Mouse (Mus musculus) CH12.LX (cell line): ENCODE measurements around the gene Fiz1. TPM values are rescaled to one million over a fixed set of nuclear protein-coding genes. Genes with fewer than 3 reads are reported as not detected.

Experiments
- DNase-seq: peaks from one replicate; pipeline ENCODE4 v3.0.0-alpha.2; 2013; ENCODE audit errors: extremely low read depth
- H3K27ac ChIP-seq: 2 replicates; pipeline ENCODE4 v1.5.1; 2012; ENCODE audit warnings: low read depth, mild to moderate bottlenecking, control low read depth, moderate library complexity; ENCODE audit not compliant: insufficient read depth
- H3K27me3 ChIP-seq: replicated peaks from 2 replicates; pipeline ENCODE3; 2012; ENCODE audit warnings: inconsistent platforms
- H3K36me3 ChIP-seq, 2 experiments: replicated peaks in 1 of 2; 2 replicates each; pipeline versions ENCODE3 to v1.6.1; 2012; ENCODE audit warnings: inconsistent platforms in 1 of 2, low read length in 1 of 2, mild to moderate bottlenecking in 1 of 2, mixed read lengths in 1 of 2, moderate library complexity in 1 of 2; ENCODE audit not compliant: control insufficient read depth in 1 of 2, insufficient read depth in 1 of 2
- H3K4me1 ChIP-seq, 2 experiments: 2 replicates each; pipeline ENCODE4 v1.6.1; 2012; ENCODE audit warnings: inconsistent platforms in 1 of 2, moderate library complexity in 1 of 2; ENCODE audit not compliant: insufficient read depth in 2 of 2, control insufficient read depth in 1 of 2
- H3K4me2 ChIP-seq: 2 replicates; pipeline ENCODE4 v1.6.1; 2012; ENCODE audit warnings: low read depth, mild to moderate bottlenecking, control low read depth; ENCODE audit not compliant: poor library complexity, insufficient read depth, severe bottlenecking
- H3K4me3 ChIP-seq, 3 experiments: fragments of 150-350 bp in 1 of 3; sonication (generic) in 1 of 3; replicated peaks in 1 of 3; 2 replicates each; pipeline versions ENCODE3 to v1.5.1; 2011 to 2012; ENCODE audit warnings: low read depth in 2 of 3, low read length in 2 of 3, mild to moderate bottlenecking in 2 of 3, moderate library complexity in 2 of 3, control low read depth in 1 of 3, improper control_type of control experiment in 1 of 3, inconsistent platforms in 1 of 3, mixed read lengths in 1 of 3; ENCODE audit not compliant: poor library complexity in 1 of 3
- H3K79me2 ChIP-seq: replicated peaks from 2 replicates; pipeline ENCODE4 v1.6.1; 2012; ENCODE audit warnings: mild to moderate bottlenecking, moderate library complexity; ENCODE audit not compliant: control insufficient read depth, poor library complexity, insufficient read depth, severe bottlenecking; ENCODE audit errors: extremely low read depth
- H3K9ac ChIP-seq: 2 replicates; pipeline ENCODE4 v1.6.1; 2012; ENCODE audit warnings: low read depth, mild to moderate bottlenecking, control low read depth, moderate library complexity; ENCODE audit not compliant: insufficient read depth
- H3K9me3 ChIP-seq: replicated peaks from 2 replicates; pipeline ENCODE3; 2012; ENCODE audit warnings: low read length, inconsistent platforms, mixed read lengths
- BHLHE40 ChIP-seq: IDR thresholded peaks from 2 replicates; pipeline ENCODE4 v1.6.1; 2011; ENCODE audit warnings: mild to moderate bottlenecking, low read depth, low read length, improper control_type of control experiment
- E2F4 ChIP-seq: IDR thresholded peaks from 2 replicates; pipeline ENCODE4 v1.6.1; 2011; ENCODE audit warnings: low read depth, low read length, improper control_type of control experiment; ENCODE audit not compliant: insufficient replicate concordance
- ELF1 ChIP-seq: IDR thresholded peaks from 2 replicates; pipeline ENCODE4 v1.6.1; 2014; ENCODE audit warnings: low read depth, mild to moderate bottlenecking, inconsistent platforms, low read length, improper control_type of control experiment
- EP300 ChIP-seq: IDR thresholded peaks from 2 replicates; pipeline ENCODE4 v1.6.1; 2011; ENCODE audit warnings: low read length, improper control_type of control experiment
- ETS1 ChIP-seq: conservative IDR thresholded peaks from 2 replicates; pipeline ENCODE4 v1.6.1; 2012; ENCODE audit warnings: low read depth, mild to moderate bottlenecking, inconsistent platforms, low read length, improper control_type of control experiment, moderate library complexity
- GABPA ChIP-seq: IDR thresholded peaks from 2 replicates; pipeline ENCODE4 v1.6.1; 2012; ENCODE audit warnings: low read depth, low read length, improper control_type of control experiment, inconsistent platforms; ENCODE audit not compliant: insufficient replicate concordance
- IRF4 ChIP-seq: IDR thresholded peaks from 2 replicates; pipeline ENCODE4 v1.6.1; 2014; ENCODE audit warnings: low read depth, mild to moderate bottlenecking, inconsistent platforms, low read length, improper control_type of control experiment
- JUN ChIP-seq: IDR thresholded peaks from 2 replicates; pipeline ENCODE4 v1.6.1; 2011; ENCODE audit warnings: low read depth, mild to moderate bottlenecking, low read length, improper control_type of control experiment, moderate library complexity; ENCODE audit not compliant: insufficient read depth
- PAX5 ChIP-seq: IDR thresholded peaks from 2 replicates; pipeline ENCODE4 v1.6.1; 2012; ENCODE audit warnings: low read length, inconsistent platforms, mixed read lengths
- POLR2AphosphoS2 ChIP-seq: IDR thresholded peaks from 2 replicates; pipeline ENCODE4 v1.6.1; 2011; ENCODE audit warnings: low read depth, low read length, improper control_type of control experiment
- RAD21 ChIP-seq: IDR thresholded peaks from 2 replicates; pipeline ENCODE4 v1.6.1; 2011; ENCODE audit warnings: low read depth, mild to moderate bottlenecking, low read length, improper control_type of control experiment, moderate library complexity
- RCOR1 ChIP-seq: conservative IDR thresholded peaks from 2 replicates; pipeline ENCODE4 v1.6.1; 2012; ENCODE audit warnings: low read depth, mild to moderate bottlenecking, inconsistent platforms, low read length, improper control_type of control experiment
- SIN3A ChIP-seq: IDR thresholded peaks from 2 replicates; pipeline ENCODE4 v1.6.1; 2012; ENCODE audit warnings: low read length, improper control_type of control experiment, inconsistent platforms
- TBP ChIP-seq: conservative IDR thresholded peaks from 2 replicates; pipeline ENCODE4 v1.6.1; 2011; ENCODE audit warnings: low read depth, low read length, improper control_type of control experiment
- UBTF ChIP-seq: IDR thresholded peaks from 2 replicates; pipeline ENCODE4 v1.6.1; 2012; ENCODE audit warnings: low read depth, mild to moderate bottlenecking, inconsistent platforms, low read length, improper control_type of control experiment, moderate library complexity
- ZKSCAN1 ChIP-seq: IDR thresholded peaks from 2 replicates; pipeline ENCODE4 v1.6.1; 2012; ENCODE audit warnings: low read depth, inconsistent platforms, low read length, improper control_type of control experiment, borderline replicate concordance
- dilution Hi-C: fragments of 300-500 bp; cut with MboI; formaldehyde crosslinking; loops from 2 replicates; pipeline ENCODE4 v1.14.3; 2020; ENCODE audit warnings: low sequenced_read_pairs; ENCODE audit not compliant: extremely low pct_unique_long_range_greater_than_20kb, extremely low pct_ligation_motif_present
- in situ Hi-C: fragments of 300-500 bp; cut with MboI; formaldehyde crosslinking; loops from 3 replicates; pipeline ENCODE4 v1.14.3; 2019; ENCODE audit warnings: low sequenced_read_pairs, low pct_ligation_motif_present, low pct_unique_long_range_greater_than_20kb, mixed read lengths
- polyA plus RNA-seq: library from polyadenylated mRNA; unstranded; fragments of >175 nt; gene quantifications from 2 replicates; pipeline ENCODE4 v1.2.1, GENCODE M21; 2012; ENCODE audit warnings: low read depth; ENCODE audit not compliant: insufficient read length
- total RNA-seq, 2 experiments: library from RNA; depleted of rRNA; stranded (reverse); fragments of 300-350 nt in 1 of 2; fragments of >200 nt in 1 of 2; gene quantifications; 2 replicates each; pipeline ENCODE4 v1.2.3; 2012 to 2014

Gene Fiz1
- total and polyA plus RNA-seq, 3 experiments = 18.4 to 40.8 (median 24.3) TPM

- Histone ChIP-seq H3K4me2 (no peak within 1 kb of the TSS), H3K9ac (no peak within 1 kb of the TSS), H3K27ac (no peak within 1 kb of the TSS), H3K9me3 (no peaks in the 10 kb centered on the region), H3K4me3 (no peak within 1 kb of the TSS), H3K27me3 (peaks cover 68% of the 10 kb centered on the region), H3K4me1 (0 out of 4 replicates have a peak, but pooled peaks cover 2 to 6% of the 10 kb centered on the region in 2 experiments), H3K36me3 (no peaks in the 10 kb centered on the region), H3K79me2 (no peaks in the 10 kb centered on the region)
- no peak for TF ChIP-seq EP300
- TF ChIP-seq ELF1 = no peak
- no peak for TF ChIP-seq SIN3A
- no peak for TF ChIP-seq BHLHE40
- no peak for TF ChIP-seq POLR2AphosphoS2
- no peak for TF ChIP-seq PAX5
- no peak for TF ChIP-seq RAD21
- no peak for TF ChIP-seq GABPA
- TF ChIP-seq RCOR1 = no peak
- TF ChIP-seq UBTF = no peak
- TF ChIP-seq ZKSCAN1 = no peak
- TF ChIP-seq E2F4 = no peak
- TF ChIP-seq IRF4 = no peak
- in situ Hi-C loops = no loop called here
- no peak for DNase-seq
- dilution Hi-C loops = no loop called here
Measured at GRCm38 (mm10) chr7:4971068-4971467, 43.4 kb downstream of the Fiz1 start, which contains the start of gene Sbk3. Gene Sbk3 (minus strand): TSS chr7:4971168.

GRCm38 (mm10) chr7:4964988-4965387, 49.5 kb downstream of the Fiz1 start:
- Histone ChIP-seq H3K27me3 (peaks cover 63% of the 10 kb centered on the region), H3K4me3 (no peak overlapping the region), H3K4me2 (no peak overlapping the region), H3K36me3 (no peaks in the 10 kb centered on the region), H3K9ac (no peak overlapping the region), H3K4me1 (peaks cover 0 to 4% of the 10 kb centered on the region in 2 experiments; a peak in 1 of 4 replicates), H3K27ac (no peak overlapping the region), H3K9me3 (no peaks in the 10 kb centered on the region), H3K79me2 (no peaks in the 10 kb centered on the region)
- no peak for TF ChIP-seq ETS1
- TF ChIP-seq TBP = no peak
- TF ChIP-seq JUN = no peak
- in situ Hi-C loops = no loop called here
- dilution Hi-C loops = no loop called here
- no peak for DNase-seq
